Mouse (Mus musculus): ENCODE measurements around the gene Sdk2.

GRCm38 (mm10) chr11:113784656-113785396 lies 282.0 kb downstream of the Sdk2 start:
- TF ChIP-seq CTCF (IDR thresholded peaks at IDR 0.05 in 2 of 3, conservative IDR thresholded peaks at IDR 0.05 in 1 of 3; ENCODE audit: control insufficient read depth in 1 of 3, insufficient read depth in 1 of 3, low read depth in 2 of 3, low read length in 3 of 3, poor library complexity in 1 of 3, severe bottlenecking in 1 of 3), result no peak
- no peak for TF ChIP-seq HCFC1 (IDR thresholded peaks at IDR 0.05; ENCODE audit: low read depth, low read length)
- TF ChIP-seq POLR2A (IDR thresholded peaks at IDR 0.05; ENCODE audit: control insufficient read depth in 1 of 2, insufficient read depth in 1 of 2, low read depth in 1 of 2, low read length in 2 of 2, poor library complexity in 1 of 2), result no peak
